11 mouse cellular contexts compared by ENCODE assay signal in genomic region chr5:113199126-113199771, GRCm38 (mm10). TPM values are rescaled to one million over a fixed set of nuclear protein-coding genes. Genes with fewer than 3 reads are reported as not detected.
DNase-seq lines count a peak whose midpoint lies in the region; ATAC-seq lines count a peak whose summit lies in the region.
"Had no signal": no experiment of that assay in that cellular context is flagged by ENCODE, and none has a peak within 500 bp of the region (broad histone marks: within the 10 kb centered on the region; RNA-seq: fewer than 3 reads in every experiment).

No protein-coding gene starts in this region.

- ATAC-seq in embryonic facial prominence, embryonic 13.5 days (ENCODE audit: insufficient number of reproducible peaks, insufficient read depth, low FRiP score, low TSS enrichment, low read depth) = no peak
- ATAC-seq in hindbrain, embryonic 16.5 days = no peak
- ATAC-seq: Patski had no signal

- no peak overlapping the region for H3K4me3 ChIP-seq in embryonic facial prominence, embryonic 13.5 days
- H3K4me3 ChIP-seq in embryonic facial prominence, embryonic 10.5 days = no peak overlapping the region
- H3K4me3 ChIP-seq in hindbrain, embryonic 16.5 days (ENCODE audit: low read length) = no peak overlapping the region

- H3K4me2 ChIP-seq in embryonic facial prominence, embryonic 13.5 days = no peak overlapping the region
- H3K4me2 ChIP-seq in hindbrain, embryonic 16.5 days (ENCODE audit: low read length) = no peak overlapping the region

- no peak overlapping the region for H3K27ac ChIP-seq in embryonic facial prominence, embryonic 13.5 days
- H3K27ac ChIP-seq in embryonic facial prominence, embryonic 10.5 days (replicated peaks) = no peak overlapping the region
- H3K27ac ChIP-seq in hindbrain, embryonic 16.5 days (ENCODE audit: low read depth, low read length) = peak overlapping the region; percentile 4

- H3K36me3 ChIP-seq in embryonic facial prominence, embryonic 13.5 days = no peaks in the 10 kb centered on the region
- H3K36me3 ChIP-seq in embryonic facial prominence, embryonic 10.5 days (replicated peaks) = no peaks in the 10 kb centered on the region
- H3K36me3 ChIP-seq in hindbrain, embryonic 16.5 days (ENCODE audit: control insufficient read depth, insufficient read depth, low read length) = no peaks in the 10 kb centered on the region

- no peak for DNase-seq in embryonic facial prominence, embryonic 10.5 days (ENCODE audit: low spot score)
- DNase-seq in kidney, postnatal 10 days = peak; percentile 20
- no peak for DNase-seq in kidney, postnatal 14 days
- DNase-seq in ZHBTc4 (ENCODE audit: low read depth, low spot score) = peak; percentile 89
- DNase-seq in adrenal gland, adult (ENCODE audit: inconsistent age in 2 of 2, low spot score in 1 of 2) = no peak
- DNase-seq in left cerebral cortex, adult 9 months (ENCODE audit: low spot score in 2 of 2) = no peak
- DNase-seq: right cerebral cortex, postnatal 4 days had no signal

- peaks cover 21% of the 10 kb centered on the region for H3K4me1 ChIP-seq in embryonic facial prominence, embryonic 13.5 days
- H3K4me1 ChIP-seq in embryonic facial prominence, embryonic 10.5 days = peaks cover 25% of the 10 kb centered on the region
- no peaks in the 10 kb centered on the region for H3K4me1 ChIP-seq in hindbrain, embryonic 16.5 days (ENCODE audit: control insufficient read depth, insufficient read depth, low read depth, low read length)

- WGBS in embryonic facial prominence, embryonic 13.5 days = 51% methylated on average over 8 of the region's 8 CpGs
- 50% methylated on average over 8 of the region's 8 CpGs for WGBS in embryonic facial prominence, embryonic 10.5 days
- 48% methylated on average over 8 of the region's 8 CpGs for WGBS in hindbrain, embryonic 16.5 days

- no peaks in the 10 kb centered on the region for H3K27me3 ChIP-seq in embryonic facial prominence, embryonic 13.5 days
- H3K27me3 ChIP-seq in embryonic facial prominence, embryonic 10.5 days (replicated peaks; ENCODE audit: low read depth, poor library complexity, severe bottlenecking) = no peaks in the 10 kb centered on the region
- H3K27me3 ChIP-seq in hindbrain, embryonic 16.5 days (replicated peaks; ENCODE audit: control insufficient read depth, insufficient read depth, low read length) = no peaks in the 10 kb centered on the region
- H3K27me3 ChIP-seq: Patski had no signal

- peak overlapping the region; percentile 6; the same call in 1 of the 2 replicates for H3K9ac ChIP-seq in embryonic facial prominence, embryonic 13.5 days
- H3K9ac ChIP-seq in hindbrain, embryonic 16.5 days (ENCODE audit: low read depth, low read length) = no peak overlapping the region

- H3K9me3 ChIP-seq in embryonic facial prominence, embryonic 13.5 days = 0 out of 2 replicates have a peak, but pooled peaks cover 4% of the 10 kb centered on the region
- peaks cover 4% of the 10 kb centered on the region; the same call in 1 of the 2 replicates for H3K9me3 ChIP-seq in embryonic facial prominence, embryonic 10.5 days
- H3K9me3 ChIP-seq in hindbrain, embryonic 16.5 days (ENCODE audit: control insufficient read depth, low read length) = no peaks in the 10 kb centered on the region

RNA-seq across cellular contexts. Expression of gene 2900026A02Rik, which starts 21.8 kb away (rescaled TPM):
- polyA plus RNA-seq in embryonic facial prominence, embryonic 13.5 days (2015; fragmentation: Nextera tagmentation; extraction: Ambion mirVana) = 8.6 and 10.2 TPM in 2 replicates
- polyA plus RNA-seq in embryonic facial prominence, embryonic 10.5 days (2016; fragmentation: Nextera tagmentation; extraction: Ambion mirVana) = 3.7 and 4.6 TPM in 2 replicates
- 4.3 and 4.8 TPM in 2 replicates for polyA plus RNA-seq in hindbrain, embryonic 16.5 days (2015; fragmentation: Nextera tagmentation; extraction: Ambion mirVana)

RNA-seq across cellular contexts. Expression of gene Tmem211, which starts 27.5 kb away (rescaled TPM):
- polyA plus RNA-seq in embryonic facial prominence, embryonic 13.5 days (2015; fragmentation: Nextera tagmentation; extraction: Ambion mirVana) = 0.61 TPM in 1 of 2 replicates, not detected in the other
- polyA plus RNA-seq in embryonic facial prominence, embryonic 10.5 days (2016; fragmentation: Nextera tagmentation; extraction: Ambion mirVana) = 0.21 and 0.46 TPM in 2 replicates
- not detected in 2 replicates for polyA plus RNA-seq in hindbrain, embryonic 16.5 days (2015; fragmentation: Nextera tagmentation; extraction: Ambion mirVana)
- polyA plus RNA-seq: liver, embryonic 16.5 days; Patski had no signal

Comparison
In these comparisons a context has a peak if more than half of its experiments do, and no peak if none do; other contexts are left out.
1. DNase-seq: peak in kidney, postnatal 10 days (single experiment) and ZHBTc4 (single experiment); none in embryonic facial prominence, embryonic 10.5 days (single experiment), kidney, postnatal 14 days (single experiment), adrenal gland, adult (0 of 2) and left cerebral cortex, adult 9 months (0 of 2).